Mouse (Mus musculus) midbrain, embryonic 10.5 days (tissue): ENCODE results near the gene Pou2af1. TPM values are rescaled to one million over a fixed set of nuclear protein-coding genes. Genes with fewer than 3 reads are reported as not detected.
A peak's percentile ranks its signal among the peaks of the same experiment; 100 is the strongest.

ENCODE experiments used
- DNase-seq: peaks from one replicate; pipeline ENCODE4 v3.0.0-alpha.2; 2017; ENCODE audit warnings: low spot score
- H3K27ac ChIP-seq: fragments of 300-500 bp; sonication (generic); replicated peaks from 2 replicates; pipeline ENCODE4 v1.5.1; 2016; ENCODE audit warnings: mild to moderate bottlenecking
- H3K27me3 ChIP-seq: fragments of 300-500 bp; sonication (generic); 2 replicates; pipeline ENCODE4 v1.6.1; 2016; ENCODE audit warnings: low read depth, mild to moderate bottlenecking; ENCODE audit not compliant: poor library complexity, severe bottlenecking
- H3K36me3 ChIP-seq: fragments of 300-500 bp; sonication (generic); 2 replicates; pipeline ENCODE4 v1.6.1; 2016; ENCODE audit warnings: mild to moderate bottlenecking, moderate library complexity
- H3K4me1 ChIP-seq: fragments of 300-500 bp; sonication (generic); 2 replicates; pipeline ENCODE4 v1.6.1; 2016
- H3K4me3 ChIP-seq: fragments of 300-500 bp; sonication (generic); 2 replicates; pipeline ENCODE4 v1.5.1; 2016; ENCODE audit warnings: mild to moderate bottlenecking, moderate library complexity
- H3K9me3 ChIP-seq: fragments of 300-500 bp; sonication (generic); replicated peaks from 2 replicates; pipeline ENCODE4 v1.6.1; 2016; ENCODE audit warnings: mild to moderate bottlenecking
- WGBS: fragments of 180-500 bp; shearing (Covaris S2); methylation state at CpG from one replicate; pipeline ENCODE4 v1.1.7; 2016; 5-methylcytosine and 5-hydroxymethylcytosine counted together
- polyA plus RNA-seq: library from polyadenylated mRNA; unstranded; fragments of >200 nt; fragmentation: Nextera tagmentation; extraction: Ambion mirVana; gene quantifications from 2 replicates; pipeline ENCODE4 v1.2.1, GENCODE M21; 2016

The Pou2af1 gene
- polyA plus RNA-seq, 1 experiment from 2014 or later = not detected

- Histone ChIP-seq H3K9me3 (no peaks in the 10 kb centered on the region), H3K27me3 (peaks cover 3% of the 10 kb centered on the region; the same call in 1 of the 2 replicates), H3K36me3 (no peaks in the 10 kb centered on the region), H3K4me1 (peaks cover 7% of the 10 kb centered on the region), H3K27ac (no peak overlapping the region), H3K4me3 (no peak overlapping the region)
- no peak for DNase-seq
- WGBS = 72% methylated on average over 12 of the region's 12 CpGs
These were observed 25.4 kb downstream of the Pou2af1 start for GRCm38 (mm10) chr9:51238741-51239385.

GRCm38 (mm10) chr9:51256780-51257502, 43.4 kb downstream of the Pou2af1 start:
- H3K4me1 ChIP-seq = no peaks in the 10 kb centered on the region
- H3K27me3 ChIP-seq = no peaks in the 10 kb centered on the region
- H3K36me3 ChIP-seq = no peaks in the 10 kb centered on the region
- no peak overlapping the region for H3K27ac ChIP-seq
- DNase-seq = no peak
- 80% methylated on average over 4 of the region's 4 CpGs for WGBS
- H3K4me3 ChIP-seq = no peak overlapping the region
- H3K9me3 ChIP-seq = no peaks in the 10 kb centered on the region

DNA sequence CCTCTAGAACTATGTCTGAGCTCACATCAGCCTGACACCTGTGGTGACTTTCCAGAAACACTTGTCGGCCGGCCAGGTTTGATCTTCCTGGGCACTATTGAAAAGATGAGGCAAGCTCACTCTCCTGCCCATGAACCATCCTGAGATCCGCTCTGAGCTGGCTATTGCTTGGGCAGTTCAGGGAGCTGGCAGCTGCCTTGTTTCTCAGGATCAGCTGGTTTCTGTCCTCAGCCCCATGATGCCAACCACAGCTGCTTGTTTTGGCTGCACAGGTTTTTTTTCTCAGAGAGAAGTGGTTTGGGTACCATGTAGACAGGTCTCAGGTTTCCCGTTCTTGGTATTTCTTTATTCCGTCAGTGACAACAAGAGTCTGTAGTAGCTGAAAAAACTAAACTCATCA, 44.9 kb downstream of the Pou2af1 start:
- 89% methylated on average over 5 of the region's 5 CpGs for WGBS
- no peaks in the 10 kb centered on the region for H3K4me1 ChIP-seq
- H3K9me3 ChIP-seq = no peaks in the 10 kb centered on the region
- no peak overlapping the region for H3K27ac ChIP-seq
- H3K4me3 ChIP-seq = no peak overlapping the region
- no peak for DNase-seq
- no peaks in the 10 kb centered on the region for H3K36me3 ChIP-seq
- no peaks in the 10 kb centered on the region for H3K27me3 ChIP-seq

- Histone ChIP-seq H3K36me3 (no peaks in the 10 kb centered on the region), H3K4me1 (peaks cover 11% of the 10 kb centered on the region; the same call in 1 of the 2 replicates), H3K9me3 (no peaks in the 10 kb centered on the region), H3K27me3 (peaks cover 10% of the 10 kb centered on the region; the same call in 1 of the 2 replicates), H3K4me3 (no peak overlapping the region), H3K27ac (no peak overlapping the region)
- WGBS = 82% methylated on average over 5 of the region's 5 CpGs
- no peak for DNase-seq
These were observed 55.3 kb downstream of the Pou2af1 start for GRCm38 (mm10) chr9:51268852-51269251.

- Histone ChIP-seq H3K36me3 (no peaks in the 10 kb centered on the region), H3K4me3 (no peak overlapping the region), H3K27ac (no peak overlapping the region), H3K27me3 (peaks cover 15% of the 10 kb centered on the region; the same call in 1 of the 2 replicates), H3K4me1 (peaks cover 16% of the 10 kb centered on the region), H3K9me3 (no peaks in the 10 kb centered on the region)
- WGBS = 47% methylated on average over 8 of the region's 8 CpGs
- DNase-seq = no peak
These were observed 57.6 kb downstream of the Pou2af1 start for GRCm38 (mm10) chr9:51271073-51271472.

- Histone ChIP-seq H3K36me3 (no peaks in the 10 kb centered on the region), H3K27ac (no peak overlapping the region), H3K9me3 (no peaks in the 10 kb centered on the region), H3K4me1 (peaks cover 16% of the 10 kb centered on the region), H3K27me3 (peaks cover 24% of the 10 kb centered on the region), H3K4me3 (no peak overlapping the region)
- WGBS = 84% methylated on average over 5 of the region's 5 CpGs
- DNase-seq = no peak
These were observed 58.6 kb downstream of the Pou2af1 start for GRCm38 (mm10) chr9:51272102-51272501.

- Histone ChIP-seq H3K4me1 (peaks cover 27% of the 10 kb centered on the region), H3K27ac (no peak overlapping the region), H3K36me3 (no peaks in the 10 kb centered on the region), H3K4me3 (no peak overlapping the region), H3K27me3 (peaks cover 30% of the 10 kb centered on the region), H3K9me3 (no peaks in the 10 kb centered on the region)
- no peak for DNase-seq
- 61% methylated on average over 9 of the region's 9 CpGs for WGBS
These were observed 60.2 kb downstream of the Pou2af1 start for GRCm38 (mm10) chr9:51273581-51274154.

DNA sequence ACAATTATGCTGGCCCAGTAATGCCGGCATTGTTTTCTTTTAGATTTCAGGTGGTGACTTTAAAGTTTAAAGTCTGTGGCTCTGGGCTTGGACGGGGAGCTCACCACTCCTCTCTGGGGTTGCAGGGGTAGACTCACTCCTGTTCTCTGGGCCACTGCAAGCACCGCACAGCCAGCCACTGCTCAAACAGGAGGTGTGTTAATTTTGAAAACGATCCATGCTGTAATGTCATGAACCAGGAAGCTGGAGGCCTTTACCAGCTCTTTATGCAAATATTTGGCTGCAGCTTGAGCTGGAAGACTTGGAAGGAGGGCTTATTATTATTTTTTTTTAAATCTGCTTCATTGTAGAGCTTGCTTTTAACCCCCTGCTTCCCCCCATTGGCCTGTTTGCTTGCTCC, 61.2 kb downstream of the Pou2af1 start:
- 30% methylated on average over 4 of the region's 4 CpGs for WGBS
- H3K4me3 ChIP-seq = no peak overlapping the region
- no peak for DNase-seq

GRCm38 (mm10) chr9:51277834-51278498, 64.5 kb downstream of the Pou2af1 start:
- H3K4me1 ChIP-seq = peaks cover 27% of the 10 kb centered on the region
- peak overlapping the region; percentile 72 for H3K4me3 ChIP-seq
- H3K9me3 ChIP-seq = no peaks in the 10 kb centered on the region
- H3K27me3 ChIP-seq = peaks cover 60% of the 10 kb centered on the region
- H3K36me3 ChIP-seq = no peaks in the 10 kb centered on the region
- 24% methylated on average over 13 of the region's 13 CpGs for WGBS
- DNase-seq = no peak
- H3K27ac ChIP-seq = peak overlapping the region; percentile 84

More for the DNA sequence above, 61.2 kb downstream of the Pou2af1 start:
- no peak overlapping the region for H3K27ac ChIP-seq
- H3K9me3 ChIP-seq = no peaks in the 10 kb centered on the region
- peaks cover 35% of the 10 kb centered on the region for H3K4me1 ChIP-seq
- H3K27me3 ChIP-seq = peaks cover 37% of the 10 kb centered on the region
- H3K36me3 ChIP-seq = no peaks in the 10 kb centered on the region

DNA sequence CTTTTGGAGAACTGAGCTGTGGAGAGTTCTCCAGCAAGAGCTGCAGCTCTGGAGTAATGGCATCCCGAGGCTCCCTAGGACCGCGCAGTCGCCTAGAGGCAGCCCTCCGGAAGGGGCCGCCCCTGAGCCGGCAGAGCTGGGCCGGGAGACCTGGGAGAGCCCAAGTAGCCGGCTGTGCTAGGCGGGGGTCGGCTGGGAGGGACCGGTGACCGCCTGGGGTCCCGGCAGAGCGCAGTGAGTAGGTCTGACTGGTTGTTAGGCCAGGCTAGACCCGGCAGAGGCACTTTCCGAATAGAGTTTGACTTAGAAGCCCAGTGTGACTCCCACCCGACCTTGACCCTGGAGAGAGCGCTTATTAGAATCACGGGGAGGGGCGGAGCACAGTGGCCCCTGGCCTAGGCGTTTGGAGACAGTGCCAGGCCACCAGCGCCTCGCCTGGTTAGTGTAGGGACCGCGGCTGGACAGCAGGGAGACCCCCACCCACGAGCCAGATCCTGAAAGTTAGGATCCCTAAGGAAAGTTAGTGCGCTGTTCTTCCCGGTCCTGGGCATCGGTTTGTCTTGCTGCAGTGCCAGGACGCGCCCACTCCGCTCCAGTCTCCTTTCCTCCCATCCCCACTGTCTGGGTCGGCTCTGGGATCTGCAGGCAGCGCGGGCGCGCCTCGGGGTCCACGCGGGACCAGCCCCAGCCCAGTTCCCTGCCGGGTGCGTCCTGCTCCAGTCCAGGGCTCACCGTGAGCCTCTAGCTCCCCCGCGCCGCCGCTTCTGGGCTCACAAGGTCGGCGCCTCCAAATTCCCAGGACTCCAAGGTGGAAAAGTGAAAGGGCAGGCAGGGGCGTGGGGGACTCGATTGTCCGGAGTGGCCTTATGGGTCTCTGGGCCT, 65.2 kb downstream of the Pou2af1 start, which contains the start of gene Colca2:
Gene Colca2 (minus strand): TSS at position 70 of the 882 bp plus-strand sequence.
- Histone ChIP-seq H3K9me3 (no peaks in the 10 kb centered on the region), H3K27me3 (peaks cover 54% of the 10 kb centered on the region), H3K4me1 (peaks cover 24% of the 10 kb centered on the region), H3K4me3 (peak within 1 kb of the TSS; percentile 72), H3K27ac (peak within 1 kb of the TSS; percentile 84), H3K36me3 (no peaks in the 10 kb centered on the region)
- peak; percentile 85 for DNase-seq
- WGBS = under 1% methylated on average over 53 of the region's 53 CpGs

DNA sequence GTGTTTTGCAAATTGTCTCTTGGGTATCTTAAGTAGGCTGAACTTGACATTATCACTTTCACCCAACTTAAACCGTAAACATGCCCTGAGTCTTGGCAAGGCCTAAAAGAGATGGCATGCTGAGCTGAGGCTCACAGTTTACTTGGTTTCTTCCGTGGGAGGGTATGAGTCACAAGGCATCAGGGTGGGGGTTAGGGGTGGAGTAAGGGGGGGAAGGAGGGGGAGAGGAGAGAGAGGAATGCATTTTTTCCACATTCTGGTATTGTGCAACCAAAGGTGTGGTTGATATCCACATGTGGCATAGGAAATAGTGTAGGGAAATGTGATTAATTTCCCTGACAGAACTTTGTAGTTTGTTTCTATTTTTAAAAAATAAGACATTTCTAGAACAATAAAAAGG, 72.6 kb downstream of the Pou2af1 start:
- Histone ChIP-seq H3K36me3 (no peaks in the 10 kb centered on the region), H3K9me3 (no peaks in the 10 kb centered on the region), H3K4me1 (no peaks in the 10 kb centered on the region), H3K27ac (no peak overlapping the region), H3K4me3 (no peak overlapping the region), H3K27me3 (peaks cover 13% of the 10 kb centered on the region)
- 62% methylated on average over 2 of the region's 2 CpGs for WGBS
- DNase-seq = no peak
